Mouse (Mus musculus): ENCODE results near the gene Sppl2b.

GRCm38 (mm10) chr10:80870993-80871392, 15.9 kb downstream of the Sppl2b start:
- TF ChIP-seq POLR2A (IDR thresholded peaks at IDR 0.05; ENCODE audit: low read depth, low read length) (no peak), CTCF (IDR thresholded peaks at IDR 0.05; ENCODE audit: extremely low read depth, insufficient read depth, insufficient read length, insufficient replicate concordance) (no peak)
